Mouse (Mus musculus): ENCODE data around the gene Enox1.
"Not testable (repeated sequence)": the region's sequence is repeated elsewhere in the genome, so short reads cannot be mapped to it uniquely, and the experiment has no call there.

Enox1 gene

GRCm38 (mm10) chr14:77511137-77511870 lies 354.7 kb downstream of the Enox1 start:
- no peak for DNase-seq (ENCODE audit: low read depth, low spot score)

DNA sequence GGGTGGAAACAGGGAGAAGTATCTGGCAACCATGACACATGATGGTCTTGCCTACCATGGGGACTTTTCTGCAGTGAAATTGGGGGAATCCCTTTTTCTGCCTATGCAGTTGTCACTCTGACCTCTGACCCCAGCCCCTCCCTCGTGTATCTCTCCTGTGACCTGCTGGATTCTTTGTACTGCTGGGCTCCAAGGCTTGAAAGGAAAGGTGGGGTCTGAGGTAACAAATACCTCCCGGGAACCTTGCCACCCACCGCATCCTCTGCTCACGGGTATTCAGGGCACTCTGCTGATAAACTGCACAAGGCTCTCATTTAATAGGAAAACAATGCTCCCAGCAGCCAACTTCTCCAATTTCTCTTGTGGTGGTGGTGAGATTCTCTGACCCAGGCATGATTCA lies 361.5 kb downstream of the Enox1 start:
- DNase-seq (ENCODE audit: low read depth, low spot score), result no peak

- DNase-seq (ENCODE audit: low read depth, low spot score), result no peak
Measured at GRCm38 (mm10) chr14:77518941-77519695, 362.6 kb downstream of the Enox1 start.

DNA sequence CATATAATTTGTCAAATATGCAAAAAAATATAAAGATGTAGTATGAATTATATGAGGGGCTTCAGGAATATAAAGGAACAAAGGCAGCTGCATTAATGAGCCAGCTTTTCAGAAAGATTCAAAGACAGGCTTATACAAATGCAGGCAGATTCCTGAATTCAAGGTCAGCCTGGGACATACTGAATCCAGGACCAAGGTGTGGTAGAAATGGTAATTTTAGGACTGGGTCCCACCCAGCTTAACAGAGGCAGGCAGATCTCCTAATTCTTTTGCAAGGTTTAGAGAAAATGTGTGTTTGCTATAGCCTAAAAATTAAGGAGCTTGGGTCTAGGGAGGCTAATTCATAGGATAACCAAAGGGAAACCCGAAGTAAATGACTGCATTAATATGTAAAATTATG lies 363.1 kb downstream of the Enox1 start:
- DNase-seq (ENCODE audit: low read depth, low spot score), result no peak

DNA sequence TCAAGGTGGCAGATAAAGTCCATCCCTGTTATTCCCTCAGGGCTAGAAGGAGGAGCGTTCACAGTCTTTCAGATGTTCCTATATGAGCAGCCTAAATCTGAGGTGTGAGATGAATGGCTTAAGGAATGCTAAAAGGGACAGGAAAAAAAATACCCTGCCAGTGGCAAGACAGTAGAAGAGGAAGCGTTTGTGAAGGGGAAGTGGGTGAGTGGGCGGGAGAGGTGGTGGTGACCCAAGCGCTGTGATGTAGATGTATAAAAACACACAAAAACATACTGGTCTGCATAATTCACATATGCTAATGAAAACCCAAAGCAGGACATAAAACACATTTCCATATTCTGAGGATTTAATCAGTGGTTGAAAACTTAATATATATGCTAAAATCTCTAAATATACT lies 367.7 kb downstream of the Enox1 start:
- DNase-seq (ENCODE audit: low read depth, low spot score), result no peak

- DNase-seq (ENCODE audit: low read depth, low spot score), result no peak
Measured at GRCm38 (mm10) chr14:77526262-77526661, 369.7 kb downstream of the Enox1 start.

DNA sequence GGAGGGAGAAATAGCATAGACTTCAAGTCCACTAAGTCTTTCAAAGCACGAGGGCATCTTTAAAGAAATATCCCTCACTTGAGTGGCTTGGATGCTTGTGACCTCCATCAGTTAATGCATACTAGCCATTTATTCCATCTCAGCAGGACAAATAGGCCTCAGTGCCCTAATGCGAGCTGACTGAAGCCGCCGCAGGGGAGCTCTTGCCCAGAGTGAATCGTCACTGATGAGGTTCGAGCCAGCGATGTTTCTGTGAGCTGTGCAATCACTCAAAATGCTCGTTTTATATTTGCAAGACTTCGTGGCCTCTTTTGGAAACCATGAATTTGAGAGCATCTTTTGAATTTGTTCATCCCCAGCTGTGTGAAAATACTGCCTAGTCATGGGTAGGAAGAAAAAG lies 372.6 kb downstream of the Enox1 start:
- DNase-seq (ENCODE audit: low read depth, low spot score), result no peak

DNA sequence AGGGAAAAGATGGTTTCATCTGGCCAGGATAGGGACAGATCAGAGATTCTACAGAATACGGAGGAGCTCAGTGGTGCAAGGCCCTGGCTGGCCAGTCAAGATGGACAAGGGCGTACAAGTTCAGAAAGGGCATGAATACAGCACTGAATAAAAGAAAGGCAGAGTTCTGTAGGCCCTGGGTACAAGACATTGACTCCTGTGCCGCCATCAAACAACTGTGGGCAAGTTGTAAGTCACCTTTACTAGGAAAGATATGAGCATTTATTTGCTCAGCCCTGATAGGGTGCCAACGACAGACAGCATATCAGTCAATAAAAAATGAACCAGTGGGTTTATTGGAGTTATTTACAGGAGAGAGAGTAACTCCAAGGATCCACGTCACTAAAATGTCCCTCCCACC lies 373.1 kb downstream of the Enox1 start:
- DNase-seq (ENCODE audit: low read depth, low spot score), result no peak

GRCm38 (mm10) chr14:77533638-77534037 lies 377.1 kb downstream of the Enox1 start:
- no peak for DNase-seq (ENCODE audit: low read depth, low spot score)

DNA sequence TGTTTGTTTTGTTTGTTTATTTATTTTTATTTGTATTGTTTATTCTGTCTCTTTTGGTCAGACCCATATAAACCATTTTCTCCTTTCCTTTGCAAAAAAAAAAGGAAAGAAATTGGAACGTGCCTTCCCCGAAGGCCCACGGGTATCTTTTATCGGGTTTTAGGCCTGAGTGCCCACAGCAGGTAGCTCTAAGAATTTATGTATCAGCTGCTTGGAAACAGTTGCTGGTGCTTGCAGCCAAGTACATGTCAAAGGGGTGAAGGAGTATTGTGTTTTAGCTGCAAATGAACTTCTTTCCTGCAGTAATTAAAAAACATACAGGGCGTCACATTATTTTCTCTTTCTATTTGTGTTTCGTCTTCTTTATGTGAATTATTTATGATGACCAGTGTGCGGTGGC lies 377.6 kb downstream of the Enox1 start:
- DNase-seq (ENCODE audit: low read depth, low spot score), result no peak

- no peak for DNase-seq (ENCODE audit: low read depth, low spot score)
Measured at GRCm38 (mm10) chr14:77536592-77536991, 380.0 kb downstream of the Enox1 start.

DNA sequence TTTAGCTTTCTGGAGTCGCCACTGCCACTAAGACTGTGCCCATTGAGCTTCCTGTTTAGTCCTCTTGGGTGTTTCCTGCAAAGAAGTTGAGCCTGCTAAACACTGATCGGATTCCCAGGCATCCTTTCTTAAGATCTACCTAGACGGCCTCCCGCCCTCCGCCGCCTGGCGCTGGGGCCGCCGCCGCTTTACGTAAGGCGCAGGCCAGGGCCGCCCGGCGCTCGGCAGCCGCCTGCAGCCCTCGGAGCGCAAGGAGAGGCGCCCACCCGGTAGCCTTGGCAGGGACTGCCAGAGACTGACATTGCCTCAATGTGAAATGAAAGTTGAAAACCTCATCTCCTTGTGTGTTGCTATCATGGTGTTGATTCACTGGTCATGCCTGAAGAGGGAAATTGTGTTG lies 383.0 kb downstream of the Enox1 start:
- DNase-seq (ENCODE audit: low read depth, low spot score), result not testable (repeated sequence)

DNA sequence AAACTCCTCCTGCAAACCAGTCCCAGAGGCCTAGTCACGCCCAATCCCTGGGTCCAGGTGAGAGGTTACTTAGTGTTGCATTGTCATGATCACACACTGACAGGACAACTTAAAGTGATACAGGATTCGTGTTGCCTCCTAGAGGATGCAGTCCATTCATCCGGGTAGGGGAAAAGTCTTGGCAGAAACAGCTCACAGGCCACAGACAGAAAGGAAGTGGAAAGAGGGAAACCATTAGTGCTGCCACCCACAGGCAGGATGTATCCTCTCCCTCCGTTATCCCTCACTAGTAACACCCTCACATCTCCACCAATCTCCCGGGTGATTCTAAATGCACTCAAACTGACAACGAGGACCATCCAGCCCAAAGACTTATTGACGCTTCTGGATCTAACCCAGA lies 385.4 kb downstream of the Enox1 start:
- DNase-seq (ENCODE audit: low read depth, low spot score), result no peak

DNA sequence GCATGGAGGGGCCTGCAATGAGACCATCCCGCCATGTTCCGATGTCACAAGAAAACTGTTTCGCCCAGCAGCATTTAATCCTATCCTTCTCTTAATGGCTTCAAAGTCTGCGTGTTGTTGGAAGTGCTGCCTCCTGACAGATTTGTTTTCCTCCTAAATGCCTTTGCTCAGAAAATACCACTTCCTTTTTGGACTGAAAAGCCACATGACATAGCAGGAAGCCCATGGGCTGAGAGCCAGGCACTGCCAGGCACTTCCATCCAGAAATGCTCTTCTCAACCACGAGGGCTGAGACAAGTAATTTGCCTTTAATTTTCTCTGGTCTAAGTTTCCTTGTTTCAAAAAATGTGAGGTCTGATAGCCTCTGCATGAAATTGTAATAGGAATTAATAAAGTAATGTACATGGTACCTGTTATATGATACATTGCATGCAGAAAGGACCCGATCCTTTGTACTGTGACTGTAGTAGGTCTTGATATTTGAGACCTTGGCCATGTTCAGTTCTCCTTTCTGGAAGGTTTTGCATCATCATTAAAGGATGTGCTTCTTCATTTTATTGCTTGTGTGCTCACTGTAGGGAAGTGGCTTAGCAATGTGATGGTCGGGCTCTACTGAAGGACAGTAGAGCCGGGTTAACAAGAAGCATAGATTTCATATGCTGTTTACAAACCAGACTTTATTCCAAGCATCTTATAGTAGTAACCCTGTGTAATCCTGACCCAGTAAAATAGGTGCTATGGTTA lies 390.1 kb downstream of the Enox1 start:
- DNase-seq (ENCODE audit: low read depth, low spot score), result no peak

DNA sequence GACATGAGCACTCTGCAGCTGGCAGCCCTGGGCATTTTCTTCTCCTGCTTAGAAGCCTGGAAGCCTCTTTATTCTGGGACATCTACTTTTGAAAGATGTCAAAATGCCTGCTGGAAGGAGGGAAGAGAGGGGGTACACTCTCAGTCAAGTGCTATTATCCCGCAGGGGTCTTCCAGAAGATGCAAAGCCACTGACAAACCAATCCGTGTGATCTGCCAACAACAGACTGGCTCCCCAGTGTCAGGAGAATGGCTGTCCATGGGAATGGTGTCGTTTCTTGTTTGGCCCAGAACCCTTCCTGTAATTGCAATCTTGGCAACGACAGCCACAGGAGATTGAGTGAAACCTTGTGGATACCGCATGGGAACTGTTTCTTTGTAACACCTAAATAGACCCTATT lies 390.8 kb downstream of the Enox1 start:
- DNase-seq (ENCODE audit: low read depth, low spot score), result no peak

DNA sequence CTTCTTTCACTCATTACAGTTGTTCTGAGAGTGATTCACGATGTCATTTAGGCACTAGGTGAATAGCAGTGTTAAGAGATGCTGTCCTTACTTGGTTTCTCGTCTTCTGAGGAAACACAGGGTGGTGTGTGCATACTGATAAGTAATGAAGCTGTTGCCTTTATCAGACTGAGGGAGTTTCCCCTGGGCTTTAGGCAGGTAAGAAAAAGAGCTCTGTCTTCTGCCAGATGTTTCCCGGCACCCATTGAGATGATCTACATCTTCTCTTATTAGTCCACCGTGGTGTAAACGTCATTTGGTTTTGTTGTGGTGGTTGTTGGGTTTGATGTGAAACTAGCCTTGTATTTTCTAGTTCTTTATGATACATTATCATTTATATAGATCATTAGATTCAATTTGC lies 392.4 kb downstream of the Enox1 start:
- no peak for DNase-seq (ENCODE audit: low read depth, low spot score)

GRCm38 (mm10) chr14:77557446-77558070 lies 401.0 kb downstream of the Enox1 start:
- DNase-seq (ENCODE audit: low read depth, low spot score), result no peak

DNA sequence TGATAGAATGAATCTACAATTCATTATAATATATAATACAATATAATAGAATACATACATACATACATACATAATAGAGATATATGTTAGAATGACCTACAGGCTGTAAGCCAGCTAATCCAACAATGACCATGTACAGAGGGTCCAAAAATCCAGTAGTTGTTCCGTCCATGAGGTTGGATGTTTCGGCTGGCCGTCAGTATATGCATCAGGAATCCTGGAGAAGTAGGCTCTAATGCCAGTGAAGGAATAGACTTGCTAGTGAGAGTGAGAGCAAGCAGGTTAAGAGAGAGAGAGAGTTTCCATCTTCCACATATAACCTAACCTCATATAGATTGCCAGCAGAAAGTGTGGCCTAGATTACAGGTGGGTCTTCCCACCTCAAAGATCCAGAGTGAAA lies 402.3 kb downstream of the Enox1 start:
- DNase-seq (ENCODE audit: low read depth, low spot score), result no peak

DNA sequence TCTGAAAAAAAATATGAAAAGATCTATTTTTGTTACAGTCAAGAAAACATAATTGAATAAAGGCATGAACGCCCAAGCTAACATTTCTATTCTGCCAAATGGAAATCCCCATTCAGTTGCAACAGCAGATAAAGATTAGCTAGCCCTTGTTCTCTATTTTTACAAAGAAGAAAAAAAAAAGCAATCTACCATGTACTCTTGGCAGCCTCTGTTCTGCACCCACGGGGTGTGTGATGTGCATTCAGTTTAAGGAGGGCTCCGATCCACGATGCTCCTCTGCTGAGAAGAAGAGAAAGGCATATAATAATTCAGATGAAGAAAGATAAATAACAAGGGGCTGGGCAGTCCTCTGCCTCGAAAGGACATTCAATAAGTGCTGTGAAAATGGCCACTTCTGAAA lies 403.2 kb downstream of the Enox1 start:
- no peak for DNase-seq (ENCODE audit: low read depth, low spot score)

GRCm38 (mm10) chr14:77561808-77562583 lies 405.4 kb downstream of the Enox1 start:
- DNase-seq (ENCODE audit: low read depth, low spot score), result no peak

GRCm38 (mm10) chr14:77563922-77564321 lies 407.4 kb downstream of the Enox1 start:
- no peak for DNase-seq (ENCODE audit: low read depth, low spot score)

Measured in mesoderm, embryonic 11.5 days (tissue).